Mouse (Mus musculus) CH12.LX (cell line): ENCODE results near the gene Asl.

Experiments
- CHD2 ChIP-seq: IDR thresholded peaks from 2 replicates; pipeline ENCODE4 v1.6.1; 2011; ENCODE audit warnings: low read length, improper control_type of control experiment
- CTCF ChIP-seq, 2 experiments: IDR thresholded peaks in 1 of 2; conservative IDR thresholded peaks in 1 of 2; 2 replicates each; pipeline ENCODE4 v1.5.1; 2011 to 2012; ENCODE audit warnings: low read depth in 2 of 2, low read length in 2 of 2, improper control_type of control experiment in 1 of 2, inconsistent platforms in 1 of 2, mild to moderate bottlenecking in 1 of 2, moderate library complexity in 1 of 2
- JUN ChIP-seq: IDR thresholded peaks from 2 replicates; pipeline ENCODE4 v1.6.1; 2011; ENCODE audit warnings: low read depth, mild to moderate bottlenecking, low read length, improper control_type of control experiment, moderate library complexity; ENCODE audit not compliant: insufficient read depth
- MAX ChIP-seq: IDR thresholded peaks from 2 replicates; pipeline ENCODE4 v1.6.1; 2011; ENCODE audit warnings: low read length, improper control_type of control experiment
- MXI1 ChIP-seq: IDR thresholded peaks from 2 replicates; pipeline ENCODE4 v1.6.1; 2011; ENCODE audit warnings: mild to moderate bottlenecking, low read depth, low read length, improper control_type of control experiment
- POLR2A ChIP-seq: IDR thresholded peaks from 2 replicates; pipeline ENCODE4 v1.6.1; 2011; ENCODE audit warnings: low read depth, mild to moderate bottlenecking, improper control_type of control experiment, low read length
- RCOR1 ChIP-seq: conservative IDR thresholded peaks from 2 replicates; pipeline ENCODE4 v1.6.1; 2012; ENCODE audit warnings: low read depth, mild to moderate bottlenecking, inconsistent platforms, low read length, improper control_type of control experiment
- SMC3 ChIP-seq: IDR thresholded peaks from 2 replicates; pipeline ENCODE4 v1.6.1; 2011; ENCODE audit warnings: low read depth, low read length, improper control_type of control experiment
- TBP ChIP-seq: conservative IDR thresholded peaks from 2 replicates; pipeline ENCODE4 v1.6.1; 2011; ENCODE audit warnings: low read depth, low read length, improper control_type of control experiment
- UBTF ChIP-seq: IDR thresholded peaks from 2 replicates; pipeline ENCODE4 v1.6.1; 2012; ENCODE audit warnings: low read depth, mild to moderate bottlenecking, inconsistent platforms, low read length, improper control_type of control experiment, moderate library complexity
- USF1 ChIP-seq: IDR thresholded peaks from 2 replicates; pipeline ENCODE4 v1.6.1; 2014; ENCODE audit warnings: low read depth, mild to moderate bottlenecking, inconsistent platforms, low read length, improper control_type of control experiment
- USF2 ChIP-seq: conservative IDR thresholded peaks from 2 replicates; pipeline ENCODE4 v1.6.1; 2011; ENCODE audit warnings: low read depth, low read length, improper control_type of control experiment
- ZC3H11A ChIP-seq: IDR thresholded peaks from 2 replicates; pipeline ENCODE4 v1.6.1; 2012; ENCODE audit warnings: low read depth, mild to moderate bottlenecking, inconsistent platforms, low read length, improper control_type of control experiment

- no peak for TF ChIP-seq CTCF (conservative IDR thresholded peaks at IDR 0.05 in 1 of 2, IDR thresholded peaks at IDR 0.05 in 1 of 2; ENCODE audit: low read depth in 2 of 2, low read length in 2 of 2)
- TF ChIP-seq TBP, result no peak
- TF ChIP-seq JUN, result no peak
- TF ChIP-seq POLR2A, result no peak
- TF ChIP-seq USF1, result no peak
- TF ChIP-seq MXI1, result no peak
- TF ChIP-seq CHD2, result no peak
- TF ChIP-seq RCOR1, result no peak
- no peak for TF ChIP-seq USF2
- TF ChIP-seq SMC3, result no peak
- no peak for TF ChIP-seq ZC3H11A
- TF ChIP-seq UBTF, result no peak
- no peak for TF ChIP-seq MAX
These were observed 20.9 kb downstream of the Asl start for GRCm38 (mm10) chr5:130008034-130008590.
